Mouse (Mus musculus): ENCODE measurements at regions not wholly inside any gene's neighbourhood (a gene's known extent, or its start where the extent isn't known, plus 50 kb on each side); places are given as distances from the start of the nearest gene placed in this dataset.

DNA sequence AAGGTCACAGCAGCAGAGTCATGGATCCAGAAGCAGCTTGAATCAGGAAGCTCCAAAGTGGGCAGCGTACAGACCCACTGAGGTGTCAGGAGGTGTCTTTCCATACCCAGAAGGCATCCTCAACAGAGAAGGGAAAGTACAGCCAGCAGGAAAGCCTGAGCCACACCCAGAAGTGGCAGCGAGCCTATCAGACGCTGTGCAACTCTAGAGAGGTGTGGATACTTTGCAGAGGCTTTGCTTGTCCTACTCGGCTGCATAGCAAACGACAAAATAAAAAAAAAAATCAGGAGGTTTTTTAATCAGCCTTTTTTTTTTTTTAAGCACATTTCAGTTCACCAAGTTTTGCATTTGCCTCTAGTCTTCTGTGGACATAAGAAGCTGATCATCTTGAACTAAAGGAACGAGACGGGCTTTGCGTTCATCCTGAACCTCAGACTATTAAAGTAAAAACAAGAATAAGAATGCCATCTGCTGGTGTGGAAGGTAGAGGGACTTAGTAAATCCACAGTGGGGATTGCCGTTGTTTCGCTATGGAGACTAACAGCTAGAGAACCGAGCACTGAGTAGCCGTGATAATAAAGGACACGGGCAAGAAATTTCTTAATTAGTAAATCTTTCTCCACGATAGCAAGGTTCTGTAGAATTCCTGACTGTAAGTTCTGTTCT is 142.3 kb downstream of the Rbm26 start:
- no peak for TF ChIP-seq CTCF (IDR thresholded peaks at IDR 0.05; ENCODE audit: low read depth)
- TF ChIP-seq EP300 (IDR thresholded peaks at IDR 0.05; ENCODE audit: low read depth) = no peak
